Mouse (Mus musculus) spleen, postnatal 36 days (tissue): ENCODE data around the gene Fam122a.

Experiments
- DNase-seq, 2 experiments: peaks; one replicate each; pipeline ENCODE4 v3.0.0; 2022; ENCODE audit warnings: low spot score in 2 of 2, mixed read lengths in 1 of 2

Gene Fam122a

DNA sequence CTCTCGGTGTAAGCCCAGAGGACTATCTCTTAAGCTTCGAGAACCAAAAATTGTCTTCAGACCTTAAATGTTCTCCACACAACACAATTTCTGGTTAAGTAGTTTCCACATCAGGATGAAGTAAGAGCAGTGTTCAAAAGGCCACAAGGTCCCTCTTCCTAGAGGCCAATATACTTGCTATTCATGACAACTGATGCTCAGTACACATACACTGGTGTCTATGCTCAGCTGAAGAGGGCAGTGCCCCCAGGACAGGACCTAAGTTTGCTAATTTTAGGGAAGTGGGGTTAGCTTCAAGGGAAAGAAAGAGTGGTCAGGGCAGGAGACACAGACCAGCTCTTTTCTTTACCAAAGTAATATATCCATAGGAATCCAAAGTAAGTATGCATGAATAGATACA is 45.8 kb downstream of the Fam122a start:
- no peak for DNase-seq

DNA sequence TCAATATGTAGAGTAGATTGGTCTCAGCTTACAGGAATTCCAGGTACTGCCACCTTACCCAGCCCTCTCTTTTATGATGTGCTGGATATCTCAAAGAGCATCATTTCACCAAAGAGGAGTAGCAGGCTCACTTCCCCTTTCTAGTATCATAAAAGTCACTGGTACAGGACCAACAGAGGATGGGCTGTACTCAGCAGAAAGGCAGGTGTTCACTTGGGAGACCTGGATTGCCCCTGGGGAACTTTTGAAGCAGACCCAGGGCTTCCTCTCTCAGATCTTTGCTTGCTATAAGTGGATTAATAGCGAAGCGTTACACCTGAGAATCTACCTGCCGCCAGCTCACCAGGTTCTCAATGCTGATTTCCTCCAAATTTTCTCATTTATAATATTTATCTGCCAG is 49.1 kb downstream of the Fam122a start:
- no peak for DNase-seq

DNA sequence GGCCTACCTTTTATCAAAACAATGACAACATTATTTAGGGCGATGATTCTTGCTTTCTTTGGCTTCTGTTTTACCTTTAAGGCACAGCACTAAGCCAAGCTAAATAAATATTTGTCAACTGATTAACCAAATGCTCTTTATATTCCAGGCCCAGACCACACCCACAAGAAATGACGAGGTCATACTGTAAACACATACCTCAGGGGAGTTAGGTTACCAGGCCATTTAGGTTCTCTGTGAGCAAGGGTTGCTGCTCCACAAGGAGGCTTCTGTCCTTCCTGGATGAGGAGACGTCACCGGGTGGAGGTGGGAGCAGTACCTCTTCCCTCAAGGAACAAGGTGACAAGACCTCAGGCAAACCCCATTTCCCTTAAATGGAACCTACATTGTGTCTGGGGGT is 49.9 kb downstream of the Fam122a start:
- DNase-seq, result no peak

DNA sequence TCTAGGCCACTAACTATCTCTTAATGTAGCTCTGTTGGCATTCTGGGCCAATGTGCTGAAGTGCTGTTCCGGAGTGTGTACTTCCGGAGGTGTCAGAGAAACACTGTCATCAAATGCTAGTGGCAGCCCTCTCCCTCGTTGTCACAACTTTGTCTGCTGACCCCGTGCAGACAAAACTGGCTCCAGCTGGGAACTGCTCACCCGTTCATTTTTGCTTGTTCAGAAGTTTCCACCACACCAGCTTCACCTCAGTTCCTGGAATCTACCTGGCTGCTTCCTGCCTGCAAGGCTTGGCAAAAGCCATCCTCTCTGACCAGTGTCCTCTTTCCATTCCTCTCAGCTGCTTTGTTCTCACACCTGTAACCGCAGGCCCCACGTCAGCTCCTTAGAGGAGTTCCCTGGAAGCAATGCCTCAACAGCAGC is 50.4 kb downstream of the Fam122a start:
- no peak for DNase-seq
